Mouse (Mus musculus) forebrain, embryonic 12.5 days (tissue): ENCODE data around the gene Prmt1. TPM values are rescaled to one million over a fixed set of nuclear protein-coding genes. Genes with fewer than 3 reads are reported as not detected.

Experiments
- ATAC-seq: fragments of 200-750 bp; cut with Nextera tagmentation; 2 replicates; pipeline ENCODE4 v1.8.0; 2017; ENCODE audit warnings: moderate TSS enrichment; ENCODE audit not compliant: low FRiP score
- H3K27ac ChIP-seq: fragments of 300-500 bp; sonication (generic); 2 replicates; pipeline ENCODE4 v1.5.1; 2016; ENCODE audit warnings: mild to moderate bottlenecking
- H3K27me3 ChIP-seq: fragments of 300-500 bp; sonication (generic); 2 replicates; pipeline ENCODE4 v1.6.1; 2016; ENCODE audit warnings: mild to moderate bottlenecking
- H3K36me3 ChIP-seq: fragments of 300-500 bp; sonication (generic); replicated peaks from 2 replicates; pipeline ENCODE4 v1.6.1; 2016; ENCODE audit warnings: mild to moderate bottlenecking
- H3K4me1 ChIP-seq: fragments of 300-500 bp; sonication (generic); 2 replicates; pipeline ENCODE4 v1.6.1; 2016
- H3K4me2 ChIP-seq: fragments of 300-500 bp; sonication (generic); 2 replicates; pipeline ENCODE4 v1.6.1; 2016; ENCODE audit warnings: mild to moderate bottlenecking, moderate library complexity
- H3K4me3 ChIP-seq: fragments of 300-500 bp; sonication (generic); replicated peaks from 2 replicates; pipeline ENCODE4 v1.5.1; 2016; ENCODE audit warnings: mild to moderate bottlenecking
- H3K9ac ChIP-seq: fragments of 300-500 bp; sonication (generic); 2 replicates; pipeline ENCODE4 v1.6.1; 2016; ENCODE audit warnings: mild to moderate bottlenecking
- H3K9me3 ChIP-seq: fragments of 300-500 bp; sonication (generic); 2 replicates; pipeline ENCODE4 v1.6.1; 2016
- WGBS: fragments of 180-500 bp; shearing (Covaris S2); methylation state at CpG from one replicate; pipeline ENCODE4 v1.1.7; 2016; 5-methylcytosine and 5-hydroxymethylcytosine counted together
- polyA plus RNA-seq: library from polyadenylated mRNA; unstranded; fragments of >200 nt; fragmentation: Nextera tagmentation; extraction: Ambion mirVana; gene quantifications from 2 replicates; pipeline ENCODE4 v1.2.1, GENCODE M21; 2016

The Prmt1 gene
- polyA plus RNA-seq, 1 experiment from 2014 or later, result 585 TPM

GRCm38 (mm10) chr7:44970231-44970691, 16.1 kb downstream of the Prmt1 start:
- H3K4me2 ChIP-seq, result peak overlapping the region; percentile 74

DNA sequence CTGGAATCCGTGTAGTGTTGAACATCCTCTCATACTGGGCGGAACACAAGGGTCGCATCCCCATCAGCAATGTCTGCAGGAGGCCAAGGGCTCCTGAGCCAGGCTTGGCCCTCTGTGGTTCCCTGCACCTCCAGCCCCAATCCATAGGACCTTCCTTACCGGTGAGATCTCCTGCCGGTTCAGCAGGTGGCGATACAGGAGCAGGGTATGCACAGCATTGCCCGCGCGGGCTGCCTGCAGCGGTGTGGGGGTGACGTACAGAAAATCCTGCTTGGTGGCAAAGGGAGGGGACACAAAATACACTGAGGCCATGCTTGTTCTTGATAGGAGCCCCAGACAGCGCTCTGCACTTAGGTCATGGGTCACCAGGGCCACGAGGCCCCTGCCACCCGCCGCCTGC, 19.7 kb downstream of the Prmt1 start:
- Histone ChIP-seq H3K36me3 (peaks cover 53% of the 10 kb centered on the region), H3K9me3 (no peaks in the 10 kb centered on the region)
- 86% methylated on average over 15 of the region's 15 CpGs for WGBS

More at GRCm38 (mm10) chr7:44970231-44970691, 16.1 kb downstream of the Prmt1 start:
- ATAC-seq, result peak; percentile 94
- Histone ChIP-seq H3K4me3 (peak overlapping the region; percentile 54), H3K9ac (peak overlapping the region; percentile 65), H3K36me3 (peaks cover 26% of the 10 kb centered on the region), H3K9me3 (no peaks in the 10 kb centered on the region), H3K27ac (peak overlapping the region; percentile 90), H3K4me1 (peaks cover 39% of the 10 kb centered on the region), H3K27me3 (no peaks in the 10 kb centered on the region)
- WGBS, result 1% methylated on average over 36 of the region's 36 CpGs

GRCm38 (mm10) chr7:44965975-44966374, 20.4 kb downstream of the Prmt1 start:
- no peaks in the 10 kb centered on the region for H3K27me3 ChIP-seq
- H3K4me3 ChIP-seq, result no peak overlapping the region
- no peak overlapping the region for H3K9ac ChIP-seq
- peaks cover 60% of the 10 kb centered on the region for H3K36me3 ChIP-seq
- H3K4me1 ChIP-seq, result peaks cover 9% of the 10 kb centered on the region
- no peak overlapping the region for H3K27ac ChIP-seq
- no peak overlapping the region for H3K4me2 ChIP-seq
- H3K9me3 ChIP-seq, result no peaks in the 10 kb centered on the region
- WGBS, result 86% methylated on average over 7 of the region's 7 CpGs
- ATAC-seq, result no peak

More for the DNA sequence above, 19.7 kb downstream of the Prmt1 start:
- no peak overlapping the region for H3K4me3 ChIP-seq
- peaks cover 15% of the 10 kb centered on the region for H3K4me1 ChIP-seq
- no peak for ATAC-seq
- no peak overlapping the region for H3K4me2 ChIP-seq
- H3K9ac ChIP-seq, result no peak overlapping the region
- no peaks in the 10 kb centered on the region for H3K27me3 ChIP-seq
- no peak overlapping the region for H3K27ac ChIP-seq

DNA sequence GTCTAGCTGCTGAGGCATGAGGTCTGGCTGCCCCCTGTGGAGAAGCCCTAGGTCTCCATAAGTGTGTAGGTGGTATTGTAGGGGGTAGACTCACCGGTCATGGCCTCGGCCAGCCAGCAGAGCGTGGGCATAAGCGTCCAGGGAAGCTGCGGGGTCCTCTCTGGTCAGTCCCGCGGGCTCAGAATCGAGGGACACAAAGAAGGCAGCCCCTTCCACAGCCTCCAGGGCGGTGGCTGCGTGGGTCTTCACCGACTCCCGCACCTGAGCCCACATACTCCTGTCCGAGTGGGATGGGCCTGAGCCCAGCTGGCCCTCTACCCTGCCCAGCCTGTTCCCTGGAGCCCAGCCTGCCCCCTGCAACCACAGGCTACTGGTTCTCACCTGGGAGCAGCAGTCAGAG, 21.4 kb downstream of the Prmt1 start:
- Histone ChIP-seq H3K27me3 (no peaks in the 10 kb centered on the region), H3K9me3 (no peaks in the 10 kb centered on the region), H3K9ac (no peak overlapping the region), H3K27ac (no peak overlapping the region), H3K4me3 (no peak overlapping the region), H3K4me1 (peaks cover 4% of the 10 kb centered on the region; the same call in 1 of the 2 replicates), H3K36me3 (peaks cover 67% of the 10 kb centered on the region), H3K4me2 (no peak overlapping the region)
- 95% methylated on average over 13 of the region's 13 CpGs for WGBS
- no peak for ATAC-seq

DNA sequence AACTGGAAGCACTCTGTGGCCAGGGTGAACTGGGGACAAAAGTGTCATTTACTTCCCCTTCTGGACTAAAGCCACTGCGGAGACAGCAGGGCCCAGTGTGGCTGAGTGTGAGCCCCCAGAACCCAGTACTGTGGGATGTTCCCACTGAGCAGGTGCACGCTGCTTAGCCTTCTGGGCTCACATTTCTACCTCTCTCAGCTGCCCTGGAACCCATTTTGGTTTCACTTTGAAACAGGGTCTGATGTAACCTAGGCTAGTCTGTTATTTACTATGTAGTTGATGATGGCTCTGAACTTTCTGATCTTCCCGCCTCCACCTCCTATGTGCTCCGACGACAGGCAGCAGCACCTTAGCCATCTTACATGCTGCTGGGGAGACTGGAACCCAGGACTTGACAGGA, 23.5 kb downstream of the Prmt1 start:
- Histone ChIP-seq H3K4me2 (no peak overlapping the region), H3K27ac (no peak overlapping the region), H3K4me1 (no peaks in the 10 kb centered on the region), H3K9ac (no peak overlapping the region), H3K9me3 (no peaks in the 10 kb centered on the region), H3K27me3 (no peaks in the 10 kb centered on the region), H3K4me3 (no peak overlapping the region), H3K36me3 (peaks cover 73% of the 10 kb centered on the region)
- 95% methylated on average over 5 of the region's 5 CpGs for WGBS
- ATAC-seq, result no peak

DNA sequence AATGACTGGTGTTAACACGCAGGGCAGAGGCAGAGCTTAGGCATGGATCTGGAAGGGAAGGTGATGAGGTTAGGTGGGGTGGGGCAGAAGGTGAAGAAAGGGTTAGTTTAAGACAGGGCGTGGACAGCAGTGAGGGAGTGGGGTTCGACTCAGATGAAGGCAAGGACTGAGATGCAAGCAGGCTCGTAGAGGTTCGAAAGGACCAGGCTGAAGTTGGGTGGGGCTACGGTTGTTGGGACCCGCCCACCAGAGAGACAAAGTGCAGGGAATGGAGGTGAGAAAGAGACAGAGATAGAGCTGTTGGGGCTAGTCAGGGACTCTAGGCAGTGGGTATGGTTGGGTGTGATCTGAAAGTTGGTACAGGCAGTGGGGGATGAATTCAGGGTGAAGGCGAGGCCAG, 24.0 kb downstream of the Prmt1 start:
- peaks cover 70% of the 10 kb centered on the region for H3K36me3 ChIP-seq
- no peak for ATAC-seq
- H3K27me3 ChIP-seq, result no peaks in the 10 kb centered on the region
- no peak overlapping the region for H3K27ac ChIP-seq
- H3K9me3 ChIP-seq, result no peaks in the 10 kb centered on the region
- H3K4me2 ChIP-seq, result no peak overlapping the region
- no peaks in the 10 kb centered on the region for H3K4me1 ChIP-seq
- 78% methylated on average over 8 of the region's 8 CpGs for WGBS
- no peak overlapping the region for H3K9ac ChIP-seq
- no peak overlapping the region for H3K4me3 ChIP-seq

DNA sequence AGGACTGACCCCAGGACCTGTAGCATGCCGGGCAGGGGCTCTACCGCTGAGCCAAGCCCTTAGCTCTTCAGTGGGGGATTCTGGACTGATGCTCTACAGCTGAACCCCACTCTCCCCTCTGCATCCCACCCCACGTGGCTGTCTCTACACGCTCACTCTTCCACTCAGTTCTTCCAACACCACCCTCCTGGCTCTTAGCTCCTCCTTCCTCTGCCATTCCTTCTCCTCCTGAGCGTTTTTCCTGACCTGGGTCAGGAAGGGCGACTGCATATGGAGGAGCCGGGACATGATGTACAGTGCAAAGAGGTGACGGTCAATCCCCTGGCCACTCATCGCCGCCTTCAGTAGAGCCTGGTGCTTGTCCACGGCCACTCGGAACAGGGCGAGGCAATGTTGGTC, 25.9 kb downstream of the Prmt1 start:
- no peak for ATAC-seq
- H3K27me3 ChIP-seq, result no peaks in the 10 kb centered on the region
- no peak overlapping the region for H3K9ac ChIP-seq
- peaks cover 55% of the 10 kb centered on the region for H3K36me3 ChIP-seq
- H3K4me1 ChIP-seq, result no peaks in the 10 kb centered on the region
- 94% methylated on average over 13 of the region's 13 CpGs for WGBS
- H3K27ac ChIP-seq, result no peak overlapping the region
- no peak overlapping the region for H3K4me3 ChIP-seq
- no peaks in the 10 kb centered on the region for H3K9me3 ChIP-seq
- H3K4me2 ChIP-seq, result no peak overlapping the region

DNA sequence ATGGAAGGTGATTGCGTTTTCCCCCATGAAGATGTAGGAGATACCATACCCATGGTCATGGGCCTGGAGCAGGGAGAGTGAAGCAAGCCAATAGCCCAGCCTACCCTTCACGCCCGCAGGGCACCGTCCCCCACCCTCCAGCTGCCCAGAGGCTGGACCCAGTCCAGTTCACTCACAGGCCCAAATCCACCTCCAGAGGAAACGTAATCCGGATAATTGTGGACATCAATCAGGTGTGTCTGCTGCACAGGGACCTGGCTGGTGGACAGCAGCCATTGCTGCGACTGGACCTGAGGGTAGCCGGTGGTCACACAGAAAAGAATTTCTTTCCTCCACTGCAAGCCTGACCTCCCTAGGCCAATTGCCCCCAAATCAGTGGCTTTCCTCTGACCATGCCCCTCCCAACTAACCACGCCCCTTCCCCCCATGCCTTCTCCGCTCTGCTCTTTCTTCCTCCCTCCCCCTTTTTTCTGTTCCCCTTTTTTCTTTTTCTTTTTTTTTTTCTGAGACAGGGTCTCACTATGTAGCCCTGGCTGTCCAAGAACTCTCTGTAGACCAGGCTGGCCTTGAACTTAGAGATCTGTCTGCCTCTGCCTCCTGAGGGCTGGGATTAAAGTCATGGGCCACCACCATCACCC, 26.4 kb downstream of the Prmt1 start:
- no peaks in the 10 kb centered on the region for H3K9me3 ChIP-seq
- no peaks in the 10 kb centered on the region for H3K4me1 ChIP-seq
- no peaks in the 10 kb centered on the region for H3K27me3 ChIP-seq
- no peak overlapping the region for H3K4me3 ChIP-seq
- H3K36me3 ChIP-seq, result peaks cover 50% of the 10 kb centered on the region
- ATAC-seq, result no peak
- no peak overlapping the region for H3K4me2 ChIP-seq
- H3K27ac ChIP-seq, result no peak overlapping the region
- WGBS, result 91% methylated on average over 10 of the region's 10 CpGs
- no peak overlapping the region for H3K9ac ChIP-seq

DNA sequence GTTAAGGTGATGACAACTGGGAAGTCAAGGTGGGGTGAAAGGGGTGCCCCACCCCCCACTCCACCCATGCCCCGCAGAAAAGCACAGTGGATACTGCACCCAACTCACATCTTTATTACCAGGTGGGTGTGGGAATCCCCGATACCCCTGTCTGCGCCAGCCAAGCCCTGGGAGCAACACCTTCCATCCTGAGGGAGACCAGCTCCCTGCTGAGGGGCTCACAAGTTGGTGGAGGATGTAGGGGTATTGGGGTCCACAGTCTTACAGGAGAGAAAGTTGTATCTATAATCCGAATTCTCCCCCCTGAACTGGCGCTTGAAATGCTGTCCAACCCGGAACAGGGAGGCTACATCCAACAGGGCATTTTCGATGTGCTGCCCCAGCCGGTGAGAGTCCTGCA, 27.1 kb downstream of the Prmt1 start:
- Histone ChIP-seq H3K4me1 (no peaks in the 10 kb centered on the region), H3K36me3 (peaks cover 47% of the 10 kb centered on the region), H3K27me3 (no peaks in the 10 kb centered on the region; the same call in 1 of the 2 replicates), H3K4me2 (no peak overlapping the region), H3K27ac (no peak overlapping the region), H3K4me3 (no peak overlapping the region), H3K9me3 (no peaks in the 10 kb centered on the region), H3K9ac (no peak overlapping the region)
- 95% methylated on average over 8 of the region's 8 CpGs for WGBS
- ATAC-seq, result no peak

DNA sequence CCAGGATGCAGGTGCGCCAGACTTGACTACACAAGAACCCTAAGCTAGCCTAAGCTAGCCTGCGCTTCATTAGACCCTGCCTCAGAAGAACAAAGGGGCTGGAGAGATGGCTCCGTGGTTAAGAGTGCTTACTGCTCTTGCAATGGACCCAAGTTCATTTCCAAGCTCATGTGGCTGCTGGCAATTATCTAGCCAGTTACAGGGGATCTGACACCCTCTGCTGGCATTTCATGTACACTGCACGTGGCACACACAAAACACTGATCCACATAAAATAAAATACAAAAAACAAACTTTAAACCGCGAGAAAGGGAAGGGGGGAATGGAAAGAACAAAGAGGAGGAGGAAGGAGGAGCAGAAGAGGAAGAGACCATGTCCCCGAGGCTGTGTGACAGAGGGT, 28.2 kb downstream of the Prmt1 start:
- Histone ChIP-seq H3K4me1 (no peaks in the 10 kb centered on the region), H3K27me3 (peaks cover 5% of the 10 kb centered on the region; the same call in 1 of the 2 replicates), H3K4me2 (no peak overlapping the region), H3K4me3 (no peak overlapping the region), H3K36me3 (peaks cover 40% of the 10 kb centered on the region), H3K9ac (no peak overlapping the region), H3K9me3 (no peaks in the 10 kb centered on the region), H3K27ac (no peak overlapping the region)
- WGBS, result 61% methylated on average over 7 of the region's 7 CpGs
- no peak for ATAC-seq

DNA sequence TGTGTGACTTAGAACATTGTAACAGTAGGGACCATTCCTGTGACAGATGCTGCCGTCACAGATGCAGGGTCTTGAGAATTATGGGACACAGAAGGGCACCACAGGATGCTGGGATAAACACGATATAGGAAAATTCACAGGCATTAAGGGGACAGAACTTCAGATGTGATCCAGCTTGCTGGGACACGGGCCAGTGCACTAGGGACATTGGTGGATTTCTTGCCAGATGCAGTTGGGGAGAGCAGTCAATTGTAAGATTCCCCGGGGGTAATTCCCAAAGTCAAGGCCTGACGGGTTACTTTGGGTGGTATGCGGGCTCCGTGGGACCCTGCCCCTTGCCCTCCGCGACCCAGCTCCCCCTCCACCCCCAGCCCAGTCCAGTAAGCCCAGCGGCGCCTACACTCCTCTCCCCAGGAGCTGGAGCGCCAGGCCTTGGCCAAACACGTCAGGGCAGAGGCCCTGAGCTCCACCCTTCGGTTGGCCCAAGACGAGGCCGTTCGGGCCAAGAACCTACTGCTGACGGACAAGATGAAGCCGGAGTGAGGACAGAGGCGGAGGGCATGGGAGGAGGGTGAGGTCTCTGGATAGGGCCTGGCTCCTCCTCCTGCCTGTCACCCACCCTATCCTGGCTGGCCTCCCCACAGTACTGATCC, 29.1 kb downstream of the Prmt1 start:
- H3K4me3 ChIP-seq, result no peak overlapping the region
- H3K9ac ChIP-seq, result peak overlapping the region; percentile 1; the same call in 1 of the 2 replicates
- H3K4me2 ChIP-seq, result no peak overlapping the region
- H3K27ac ChIP-seq, result no peak overlapping the region
- ATAC-seq, result no peak
- no peaks in the 10 kb centered on the region for H3K9me3 ChIP-seq
- peaks cover 9% of the 10 kb centered on the region for H3K4me1 ChIP-seq
- peaks cover 32% of the 10 kb centered on the region for H3K36me3 ChIP-seq
- 77% methylated on average over 20 of the region's 20 CpGs for WGBS
- H3K27me3 ChIP-seq, result peaks cover 11% of the 10 kb centered on the region

DNA sequence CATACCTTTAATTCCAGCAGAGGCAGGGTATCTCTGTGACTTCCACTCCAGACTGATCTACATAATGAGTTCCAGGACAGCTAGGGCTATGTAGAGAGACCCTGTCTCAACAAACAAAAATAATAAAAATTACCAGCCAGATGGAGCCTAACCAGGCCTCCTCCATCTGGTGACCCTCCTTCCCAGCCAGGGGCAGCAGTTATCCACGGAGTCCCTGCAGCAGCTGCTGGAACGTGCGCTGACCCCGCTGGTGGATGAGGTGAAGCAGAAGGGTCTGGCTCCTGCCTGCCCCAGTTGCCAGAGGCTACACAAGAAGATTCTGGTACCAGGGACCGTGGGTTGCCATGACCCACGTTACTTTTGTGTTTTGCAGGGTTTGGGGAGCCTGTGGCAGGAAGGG, 30.1 kb downstream of the Prmt1 start:
- Histone ChIP-seq H3K36me3 (peaks cover 22% of the 10 kb centered on the region), H3K4me1 (peaks cover 18% of the 10 kb centered on the region), H3K4me2 (no peak overlapping the region), H3K9me3 (no peaks in the 10 kb centered on the region), H3K27me3 (peaks cover 22% of the 10 kb centered on the region), H3K4me3 (no peak overlapping the region), H3K9ac (no peak overlapping the region), H3K27ac (no peak overlapping the region)
- WGBS, result 62% methylated on average over 6 of the region's 6 CpGs
- ATAC-seq, result no peak

DNA sequence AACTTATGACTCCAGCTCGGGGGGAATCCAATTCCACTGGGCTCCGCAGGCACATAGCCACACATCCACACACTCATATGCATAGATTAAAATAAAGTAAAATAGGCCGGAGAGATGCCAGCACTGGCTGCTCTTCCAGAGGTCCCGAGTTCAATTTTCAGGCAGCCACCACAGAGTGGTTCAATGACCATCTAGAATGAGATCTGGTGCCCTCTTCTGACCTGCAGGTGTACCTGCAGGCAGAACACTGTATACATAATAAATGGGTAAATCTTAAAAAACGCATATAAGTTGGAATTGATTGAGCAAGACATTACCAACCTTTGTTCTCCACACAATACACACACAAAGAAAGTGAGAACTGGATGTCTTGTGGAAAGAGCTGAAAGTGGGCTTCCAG, 30.7 kb downstream of the Prmt1 start:
- WGBS, result 58% methylated on average over 5 of the region's 5 CpGs
- no peaks in the 10 kb centered on the region for H3K9me3 ChIP-seq
- H3K4me3 ChIP-seq, result no peak overlapping the region
- peaks cover 15% of the 10 kb centered on the region for H3K36me3 ChIP-seq
- peaks cover 28% of the 10 kb centered on the region for H3K27me3 ChIP-seq
- H3K4me2 ChIP-seq, result no peak overlapping the region
- no peak overlapping the region for H3K9ac ChIP-seq
- no peak for ATAC-seq
- peaks cover 18% of the 10 kb centered on the region for H3K4me1 ChIP-seq
- H3K27ac ChIP-seq, result no peak overlapping the region
